Mouse (Mus musculus): ENCODE measurements around the gene Samhd1. TPM values are rescaled to one million over a fixed set of nuclear protein-coding genes. Genes with fewer than 3 reads are reported as not detected.
A peak's percentile ranks its signal among the peaks of the same experiment; 100 is the strongest.

Gene Samhd1
- total and polyA plus RNA-seq, 2 experiments, result 12.0 to 26.9 TPM

GRCm38 (mm10) chr2:157063241-157063700 is 71.8 kb downstream of the Samhd1 start:
- no peaks in the 10 kb centered on the region for H3K36me3 ChIP-seq (ENCODE audit: control insufficient read depth, insufficient read depth, low read length)
- H3K27me3 ChIP-seq (ENCODE audit: control insufficient read depth, insufficient read depth, low read length), result no peaks in the 10 kb centered on the region
- 67% methylated on average over 4 of the region's 4 CpGs for WGBS
- peak; percentile 12 for DNase-seq (ENCODE audit: extremely low read depth, low read depth, low spot score)
- no peak overlapping the region for H3K4me3 ChIP-seq (ENCODE audit: insufficient read depth, low read depth, low read length)
- H3K79me2 ChIP-seq (ENCODE audit: control insufficient read depth, insufficient read depth, low read length), result no peaks in the 10 kb centered on the region
- peaks cover 7% of the 10 kb centered on the region; the same call in 1 of the 2 replicates for H3K4me1 ChIP-seq (ENCODE audit: control insufficient read depth, insufficient read depth, low read length)
- no peak overlapping the region for H3K27ac ChIP-seq (replicated peaks; ENCODE audit: insufficient read depth, low read depth, low read length)
- H3K9ac ChIP-seq (ENCODE audit: low read depth, low read length), result no peak overlapping the region
- TF ChIP-seq POLR2A (IDR thresholded peaks at IDR 0.05; ENCODE audit: extremely low read depth, insufficient read depth, low read length) (no peak), CTCF (IDR thresholded peaks at IDR 0.05; ENCODE audit: low read depth, low read length) (no peak)

DNA sequence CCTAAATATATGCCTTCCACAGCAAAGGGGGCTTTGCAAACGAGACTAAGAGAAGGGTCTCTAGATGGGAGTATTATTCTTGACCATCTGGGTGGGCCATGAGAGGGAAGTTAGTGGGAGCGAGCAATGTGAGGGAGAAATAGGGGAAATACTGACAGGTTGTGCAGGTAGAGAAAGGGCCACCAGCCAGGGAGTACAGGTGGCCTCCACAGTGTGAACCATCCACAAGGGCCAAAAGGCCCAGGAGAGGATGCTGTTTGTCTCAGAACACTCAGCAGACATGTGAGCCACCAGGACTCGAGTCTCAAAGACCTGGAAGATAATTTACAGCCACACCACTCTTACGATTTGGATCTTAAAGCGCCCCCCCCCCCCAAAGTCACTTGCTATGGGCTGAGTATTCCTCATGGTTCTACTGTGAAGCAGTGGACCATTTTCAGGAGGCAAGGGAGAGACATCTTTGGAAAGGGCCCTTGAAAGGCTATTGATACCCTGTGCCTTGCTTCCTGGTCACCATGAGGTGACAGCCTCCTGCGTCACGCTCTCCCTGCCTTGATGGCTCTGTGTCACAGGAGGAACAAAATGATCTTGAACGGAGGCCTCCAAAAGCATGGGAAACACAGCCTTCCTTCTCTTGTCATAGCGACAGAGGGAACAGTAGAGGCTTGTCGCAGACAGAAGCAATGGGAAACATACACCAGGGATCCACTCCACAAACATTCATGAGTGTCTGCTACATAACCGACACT is 74.3 kb downstream of the Samhd1 start:
- no peak overlapping the region for H3K9ac ChIP-seq (ENCODE audit: low read depth, low read length)
- peaks cover 5% of the 10 kb centered on the region; the same call in 1 of the 2 replicates for H3K4me1 ChIP-seq (ENCODE audit: control insufficient read depth, insufficient read depth, low read length)
- H3K36me3 ChIP-seq (ENCODE audit: control insufficient read depth, insufficient read depth, low read length), result no peaks in the 10 kb centered on the region
- no peak overlapping the region for H3K4me3 ChIP-seq (ENCODE audit: insufficient read depth, low read depth, low read length)
- no peak for DNase-seq (ENCODE audit: extremely low read depth, low read depth, low spot score)
- H3K27ac ChIP-seq (replicated peaks; ENCODE audit: insufficient read depth, low read depth, low read length), result no peak overlapping the region
- TF ChIP-seq POLR2A (IDR thresholded peaks at IDR 0.05; ENCODE audit: extremely low read depth, insufficient read depth, low read length), result no peak
- TF ChIP-seq CTCF (IDR thresholded peaks at IDR 0.05; ENCODE audit: low read depth, low read length), result no peak
- H3K79me2 ChIP-seq (ENCODE audit: control insufficient read depth, insufficient read depth, low read length), result no peaks in the 10 kb centered on the region
- H3K27me3 ChIP-seq (ENCODE audit: control insufficient read depth, insufficient read depth, low read length), result no peaks in the 10 kb centered on the region
- WGBS, result 86% methylated on average over 11 of the region's 11 CpGs

- Histone ChIP-seq H3K27me3 (ENCODE audit: control insufficient read depth, insufficient read depth, low read length) (no peaks in the 10 kb centered on the region), H3K9ac (ENCODE audit: low read depth, low read length) (no peak overlapping the region), H3K36me3 (ENCODE audit: control insufficient read depth, insufficient read depth, low read length) (no peaks in the 10 kb centered on the region)
These were observed 75.0 kb downstream of the Samhd1 start for GRCm38 (mm10) chr2:157060037-157060436.

GRCm38 (mm10) chr2:157059166-157059565 is 75.9 kb downstream of the Samhd1 start:
- H3K9ac ChIP-seq (ENCODE audit: low read depth, low read length), result no peak overlapping the region
- no peaks in the 10 kb centered on the region for H3K36me3 ChIP-seq (ENCODE audit: control insufficient read depth, insufficient read depth, low read length)
- H3K27me3 ChIP-seq (ENCODE audit: control insufficient read depth, insufficient read depth, low read length), result no peaks in the 10 kb centered on the region
- H3K4me1 ChIP-seq (ENCODE audit: control insufficient read depth, insufficient read depth, low read length), result peaks cover 3% of the 10 kb centered on the region; the same call in 1 of the 2 replicates
- H3K4me3 ChIP-seq (ENCODE audit: insufficient read depth, low read depth, low read length), result no peak overlapping the region
- H3K79me2 ChIP-seq (ENCODE audit: control insufficient read depth, insufficient read depth, low read length), result no peaks in the 10 kb centered on the region
- DNase-seq (ENCODE audit: extremely low read depth, low read depth, low spot score), result no peak
- 84% methylated on average over 8 of the region's 8 CpGs for WGBS
- no peak for TF ChIP-seq POLR2A (IDR thresholded peaks at IDR 0.05; ENCODE audit: extremely low read depth, insufficient read depth, low read length)
- no peak for TF ChIP-seq CTCF (IDR thresholded peaks at IDR 0.05; ENCODE audit: low read depth, low read length)
- no peak overlapping the region for H3K27ac ChIP-seq (replicated peaks; ENCODE audit: insufficient read depth, low read depth, low read length)

More at GRCm38 (mm10) chr2:157060037-157060436, 75.0 kb downstream of the Samhd1 start:
- no peaks in the 10 kb centered on the region for H3K79me2 ChIP-seq (ENCODE audit: control insufficient read depth, insufficient read depth, low read length)
- TF ChIP-seq POLR2A (IDR thresholded peaks at IDR 0.05; ENCODE audit: extremely low read depth, insufficient read depth, low read length) (no peak), CTCF (IDR thresholded peaks at IDR 0.05; ENCODE audit: low read depth, low read length) (no peak)
- no peak for DNase-seq (ENCODE audit: extremely low read depth, low read depth, low spot score)
- no peak overlapping the region for H3K27ac ChIP-seq (replicated peaks; ENCODE audit: insufficient read depth, low read depth, low read length)
- H3K4me3 ChIP-seq (ENCODE audit: insufficient read depth, low read depth, low read length), result no peak overlapping the region
- peaks cover 5% of the 10 kb centered on the region; the same call in 1 of the 2 replicates for H3K4me1 ChIP-seq (ENCODE audit: control insufficient read depth, insufficient read depth, low read length)
- 93% methylated on average over 14 of the region's 14 CpGs for WGBS

DNA sequence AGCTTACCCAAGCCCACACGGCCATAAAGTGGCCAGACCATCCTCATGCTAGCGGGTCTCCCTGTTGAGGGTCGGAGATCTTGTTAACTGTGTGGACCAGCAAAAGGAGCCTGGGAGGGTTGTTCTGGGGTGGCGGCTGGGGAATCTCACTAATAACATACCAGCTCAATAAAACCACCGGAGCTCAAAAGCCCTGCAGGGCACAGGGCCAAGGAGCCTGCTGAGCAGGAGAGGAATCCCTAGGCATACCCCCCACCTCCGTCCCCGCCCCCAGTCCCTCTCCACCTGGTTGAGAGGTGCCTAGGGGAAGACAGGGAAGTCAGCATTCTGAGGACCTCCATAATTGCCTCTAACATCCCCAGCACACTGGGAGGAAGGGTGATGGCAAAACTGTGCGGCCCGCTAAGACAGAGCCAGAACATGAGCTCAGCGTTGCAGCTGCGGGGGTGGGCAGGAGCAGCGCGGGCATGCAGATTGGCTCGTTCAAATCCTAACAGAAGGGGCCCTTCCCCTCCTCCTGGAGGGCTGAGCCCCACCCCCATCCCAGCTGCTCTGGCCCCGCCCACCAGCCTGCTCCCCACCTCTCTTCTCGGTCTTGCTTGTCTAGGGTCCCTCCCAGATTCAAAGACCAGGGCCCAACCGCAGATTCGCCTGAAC is 76.6 kb downstream of the Samhd1 start:
- H3K27me3 ChIP-seq (ENCODE audit: control insufficient read depth, insufficient read depth, low read length), result no peaks in the 10 kb centered on the region
- H3K4me3 ChIP-seq (ENCODE audit: insufficient read depth, low read depth, low read length), result no peak overlapping the region
- no peak for DNase-seq (ENCODE audit: extremely low read depth, low read depth, low spot score)
- TF ChIP-seq POLR2A (IDR thresholded peaks at IDR 0.05; ENCODE audit: extremely low read depth, insufficient read depth, low read length) (no peak), CTCF (IDR thresholded peaks at IDR 0.05; ENCODE audit: low read depth, low read length) (no peak)
- H3K9ac ChIP-seq (ENCODE audit: low read depth, low read length), result no peak overlapping the region
- WGBS, result 56% methylated on average over 18 of the region's 18 CpGs
- no peak overlapping the region for H3K27ac ChIP-seq (replicated peaks; ENCODE audit: insufficient read depth, low read depth, low read length)
- H3K4me1 ChIP-seq (ENCODE audit: control insufficient read depth, insufficient read depth, low read length), result peaks cover 3% of the 10 kb centered on the region; the same call in 1 of the 2 replicates
- H3K79me2 ChIP-seq (ENCODE audit: control insufficient read depth, insufficient read depth, low read length), result no peaks in the 10 kb centered on the region
- no peaks in the 10 kb centered on the region for H3K36me3 ChIP-seq (ENCODE audit: control insufficient read depth, insufficient read depth, low read length)
